Mouse (Mus musculus): ENCODE results near the gene Cldnd1.

DNA sequence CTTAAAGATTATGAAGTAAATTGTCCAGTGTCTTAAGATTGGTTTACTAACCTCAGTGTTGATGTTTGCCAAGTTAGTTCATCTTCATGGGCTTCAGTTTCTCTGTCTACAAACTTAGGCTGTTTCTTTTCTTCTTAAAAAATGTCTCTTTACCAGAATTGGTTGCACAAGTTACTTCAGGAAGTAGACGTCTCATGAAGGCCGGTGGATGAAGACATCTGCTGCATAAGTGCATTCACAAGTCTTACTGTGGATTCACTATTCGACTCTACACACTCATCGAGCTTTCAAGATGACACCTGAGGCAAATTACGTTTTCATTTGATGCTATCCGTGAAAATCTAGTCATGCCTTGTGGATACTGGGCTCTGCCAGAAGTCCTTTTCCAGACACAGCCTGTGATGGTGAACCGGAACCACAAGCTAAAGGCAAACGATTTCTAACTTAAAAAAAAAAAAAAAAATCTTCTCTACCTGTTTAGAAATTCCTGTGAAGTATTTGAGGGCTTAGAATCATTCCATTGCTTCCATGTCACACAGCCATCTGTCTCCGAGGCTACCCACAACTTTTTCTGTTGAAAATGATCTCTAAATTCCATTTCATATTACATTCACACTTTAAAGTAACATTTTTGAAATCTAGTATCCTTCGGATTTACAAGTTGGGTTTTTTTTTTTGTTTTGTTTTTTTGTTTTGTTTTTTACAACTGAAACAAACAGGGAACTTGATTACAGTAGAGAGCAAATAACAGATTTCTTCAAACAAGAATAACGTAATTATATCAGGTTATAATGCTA is 832 bp upstream of the Cldnd1 start:
- TF ChIP-seq CTCF (IDR thresholded peaks at IDR 0.05; ENCODE audit: control insufficient read depth, insufficient read depth, insufficient read length): no peak
- no peak for TF ChIP-seq USF1 (IDR thresholded peaks at IDR 0.05; ENCODE audit: low read depth)
- no peak for TF ChIP-seq MYOD1 (IDR thresholded peaks at IDR 0.05; ENCODE audit: control insufficient read depth, insufficient read length, low read depth)

Measured in C2C12 (cell line).